Mouse (Mus musculus) kidney, postnatal 36 days (tissue): ENCODE data around the gene Cntn4.

Source experiments
- DNase-seq, 2 experiments: peaks; one replicate each; pipeline ENCODE4 v3.0.0; 2021 to 2022; ENCODE audit warnings: mixed read lengths in 2 of 2

Gene Cntn4

DNA sequence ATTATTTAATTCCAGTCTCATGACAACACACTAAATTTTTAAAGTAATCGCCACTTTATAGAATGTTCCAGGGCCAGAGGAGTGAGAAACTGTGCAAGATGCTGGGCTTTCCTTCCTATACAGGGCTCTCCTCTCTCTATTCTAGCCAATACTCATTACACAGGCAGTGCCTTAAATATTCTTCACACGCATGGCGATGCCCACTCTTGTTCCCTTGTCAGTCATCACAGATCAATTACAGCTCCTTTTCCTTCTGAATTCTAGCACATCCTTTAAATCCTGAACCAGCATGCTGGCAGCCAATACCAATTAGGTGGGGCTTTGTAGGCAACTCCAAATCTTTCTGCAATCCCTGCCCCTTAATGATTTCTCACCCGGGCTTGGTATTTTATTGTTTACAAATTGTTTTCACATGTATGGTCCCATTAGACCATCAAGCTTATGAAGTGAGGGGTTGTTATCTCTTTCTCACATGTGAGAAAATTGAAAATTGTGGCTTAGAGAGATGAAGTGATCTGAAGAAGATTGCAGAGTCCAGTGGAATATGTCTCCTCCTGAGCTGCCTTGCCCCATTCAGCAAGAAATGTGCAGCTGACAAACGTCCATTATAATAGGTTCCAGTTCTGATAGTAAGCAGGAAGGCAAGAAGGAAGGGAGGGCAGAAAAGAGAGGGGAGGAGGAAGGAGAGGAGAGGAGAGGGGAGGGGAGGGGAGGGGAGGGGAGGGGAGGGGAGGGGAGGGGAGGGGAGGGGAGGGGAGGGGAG is 789.0 kb downstream of the Cntn4 start:
- no peak for DNase-seq

GRCm38 (mm10) chr6:106471840-106472608 is 794.6 kb downstream of the Cntn4 start:
- no peak for DNase-seq

- no peak for DNase-seq
Observed at GRCm38 (mm10) chr6:106473871-106474270, 796.4 kb downstream of the Cntn4 start.

GRCm38 (mm10) chr6:106481533-106481932 is 804.1 kb downstream of the Cntn4 start:
- no peak for DNase-seq

- no peak for DNase-seq
Observed at GRCm38 (mm10) chr6:106496303-106496702, 818.8 kb downstream of the Cntn4 start.

- no peak for DNase-seq
Observed at GRCm38 (mm10) chr6:106499166-106499565, 821.7 kb downstream of the Cntn4 start.

GRCm38 (mm10) chr6:106503961-106504360 is 826.5 kb downstream of the Cntn4 start:
- DNase-seq = no peak

DNA sequence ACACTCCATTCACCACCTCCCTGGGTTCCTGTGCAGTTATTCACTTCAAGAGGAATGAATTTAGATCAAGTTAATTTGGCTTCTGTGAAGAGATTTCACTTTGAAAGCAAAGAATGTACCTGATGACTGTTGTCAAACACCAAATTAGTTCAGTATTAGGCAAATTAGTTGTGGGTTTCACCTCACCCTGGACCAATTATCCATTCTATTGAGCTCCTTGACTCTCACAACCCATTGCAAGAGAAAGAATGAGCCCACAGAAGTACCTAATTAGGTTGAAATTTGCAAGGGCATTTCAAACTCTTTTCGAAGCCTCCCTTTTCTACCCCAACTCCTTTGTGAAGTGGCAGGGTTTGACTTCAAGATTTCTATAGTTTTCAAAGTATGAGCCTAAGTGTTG is 842.9 kb downstream of the Cntn4 start:
- DNase-seq = no peak

DNA sequence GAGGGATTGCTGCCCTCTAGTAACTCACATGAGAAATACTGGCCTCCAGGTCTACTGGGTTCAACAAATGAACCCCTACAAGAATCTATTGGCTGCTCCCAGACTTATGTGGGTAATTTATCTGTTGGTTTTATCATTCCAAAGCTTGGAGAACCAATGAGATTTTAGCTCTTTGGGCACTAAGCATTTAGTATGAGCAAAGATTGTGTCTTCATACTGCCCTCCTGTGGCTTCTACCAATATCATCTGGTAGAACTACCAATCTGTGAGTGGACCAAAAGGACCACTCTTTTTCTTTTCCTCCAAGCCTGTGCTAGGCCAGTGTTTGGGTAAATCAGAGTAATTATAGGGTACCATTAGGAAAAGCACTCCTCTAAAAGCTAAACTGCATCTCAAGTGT is 866.0 kb downstream of the Cntn4 start:
- no peak for DNase-seq

GRCm38 (mm10) chr6:106561649-106562048 is 884.2 kb downstream of the Cntn4 start:
- DNase-seq = no peak

GRCm38 (mm10) chr6:106565316-106565715 is 887.9 kb downstream of the Cntn4 start:
- no peak for DNase-seq

DNA sequence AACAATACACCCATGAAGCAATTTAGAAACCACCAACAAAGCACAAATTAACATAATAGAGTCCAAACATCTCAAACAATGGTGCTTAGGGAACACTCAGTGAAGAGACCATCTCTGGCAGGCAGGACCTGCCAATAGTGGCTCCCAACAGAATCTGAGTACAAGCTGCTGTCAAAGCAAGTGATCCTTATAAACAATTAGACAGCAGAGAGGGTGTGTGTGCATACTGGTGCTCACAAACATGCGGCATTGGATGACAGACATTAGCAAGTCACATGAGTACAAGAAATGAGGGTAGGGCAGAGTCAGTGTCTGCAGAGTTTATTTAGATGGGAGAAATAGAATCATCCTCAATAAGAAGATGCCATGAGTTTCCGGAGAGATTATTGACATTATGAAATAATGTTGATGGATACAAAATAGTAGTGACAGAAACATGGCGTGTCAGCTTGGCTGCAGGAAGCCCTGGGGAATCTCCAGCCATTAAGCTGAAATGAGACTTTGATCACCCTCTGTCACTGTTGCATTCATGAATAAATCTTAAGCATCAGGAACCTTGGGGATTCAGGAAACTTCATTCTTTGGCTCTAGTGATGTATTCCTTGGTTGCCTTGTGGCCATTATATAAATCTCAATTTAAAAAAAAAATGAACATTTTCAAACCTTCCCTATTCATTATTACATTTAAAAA is 888.5 kb downstream of the Cntn4 start:
- no peak for DNase-seq

- DNase-seq = no peak
Observed at GRCm38 (mm10) chr6:106566929-106567621, 889.6 kb downstream of the Cntn4 start.

DNA sequence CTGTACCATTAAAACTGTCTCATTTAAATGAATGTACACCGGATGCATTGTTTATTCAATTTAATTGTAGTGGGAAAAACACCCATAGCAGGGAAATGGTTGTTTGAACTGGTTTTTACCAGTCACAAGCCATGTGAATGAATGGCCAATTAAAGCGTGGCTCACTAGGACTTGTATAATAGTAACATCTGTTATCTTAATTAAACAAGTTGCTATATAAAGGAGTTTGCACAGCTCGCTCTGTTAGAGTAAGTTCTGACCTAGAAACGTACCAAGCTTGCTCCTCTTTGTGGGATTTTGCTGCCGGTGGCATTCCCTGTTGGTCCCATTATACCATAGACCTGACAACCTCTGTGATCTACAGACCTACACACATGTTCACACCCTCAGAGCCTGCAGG is 902.7 kb downstream of the Cntn4 start:
- DNase-seq = no peak

GRCm38 (mm10) chr6:106593756-106594155 is 916.3 kb downstream of the Cntn4 start:
- no peak for DNase-seq

GRCm38 (mm10) chr6:106617081-106617480 is 939.6 kb downstream of the Cntn4 start:
- no peak for DNase-seq

- DNase-seq = no peak
Observed at GRCm38 (mm10) chr6:106621188-106621749, 943.8 kb downstream of the Cntn4 start.

- no peak for DNase-seq
Observed at GRCm38 (mm10) chr6:106643026-106643425, 965.6 kb downstream of the Cntn4 start.

- peak; percentile 43 to 68 for DNase-seq
Observed at GRCm38 (mm10) chr6:106645496-106646211, 968.2 kb downstream of the Cntn4 start.

DNA sequence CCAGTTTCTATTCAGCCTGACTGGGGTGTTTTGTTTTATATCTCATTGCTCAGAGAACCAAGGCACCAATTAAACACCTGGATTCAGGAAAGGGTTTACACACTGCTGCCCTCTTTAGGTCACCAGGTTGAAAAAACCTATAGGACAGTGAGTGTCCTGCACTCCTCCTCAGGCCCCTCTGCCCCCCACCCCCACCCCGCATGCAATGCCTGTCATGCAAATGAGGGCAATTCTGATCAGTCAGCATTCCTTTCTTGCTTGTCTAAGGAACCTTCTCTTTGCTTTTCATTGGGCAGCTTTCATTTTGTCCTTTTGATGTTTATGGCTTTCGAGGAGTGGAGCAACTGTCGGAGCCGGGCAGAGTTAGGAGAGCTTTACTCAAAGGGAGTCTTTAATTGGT is 969.5 kb downstream of the Cntn4 start:
- no peak for DNase-seq

GRCm38 (mm10) chr6:106663780-106664651 is 986.6 kb downstream of the Cntn4 start:
- peak; percentile 62 to 83 for DNase-seq
